ENCODE assay signal across 10 mouse cellular contexts in genomic region chr17:63008277-63008676, GRCm38 (mm10).
A peak's percentile ranks its signal among the peaks of the same experiment; 100 is the strongest.
DNase-seq lines count a peak whose midpoint lies in the region; ATAC-seq and TF ChIP-seq lines count a peak whose summit lies in the region.
"Had no signal": no experiment of that assay in that cellular context is flagged by ENCODE, and none has a peak within 500 bp of the region (broad histone marks: within the 10 kb centered on the region; RNA-seq: fewer than 3 reads in every experiment).

No protein-coding gene starts in this region.

- H3K9ac ChIP-seq in intestine, embryonic 14.5 days (ENCODE audit: low read length) = no peak overlapping the region
- H3K9ac ChIP-seq in intestine, postnatal 0 days (ENCODE audit: low read depth, low read length) = no peak overlapping the region
- H3K9ac ChIP-seq in limb, embryonic 12.5 days (replicated peaks) = no peak overlapping the region

- DNase-seq in intestine, embryonic 14.5 days (ENCODE audit: low spot score) = peak; percentile 75
- peak; percentile 62 for DNase-seq in embryo, embryonic 11 days
- peak; percentile 1 for DNase-seq in spleen, adult 12 weeks (ENCODE audit: low spot score)
- no peak for DNase-seq in testis, postnatal 10 days (ENCODE audit: low spot score)
- DNase-seq in thymus, postnatal 14 days = no peak
- DNase-seq in right cerebral cortex, postnatal 14 days = no peak
- DNase-seq: kidney, adult 11 months; lung, postnatal 14 days had no signal

- no peaks in the 10 kb centered on the region for H3K36me3 ChIP-seq in intestine, embryonic 14.5 days (ENCODE audit: control insufficient read depth, insufficient read depth, low read length)
- no peaks in the 10 kb centered on the region for H3K36me3 ChIP-seq in intestine, postnatal 0 days (ENCODE audit: control insufficient read depth, insufficient read depth)
- no peaks in the 10 kb centered on the region for H3K36me3 ChIP-seq in limb, embryonic 12.5 days

- H3K4me3 ChIP-seq in intestine, embryonic 14.5 days (ENCODE audit: low read depth, low read length) = no peak overlapping the region
- no peak overlapping the region for H3K4me3 ChIP-seq in intestine, postnatal 0 days (ENCODE audit: low read depth, low read length)
- no peak overlapping the region for H3K4me3 ChIP-seq in limb, embryonic 12.5 days (replicated peaks)

- no peaks in the 10 kb centered on the region for H3K9me3 ChIP-seq in intestine, embryonic 14.5 days (ENCODE audit: control insufficient read depth, low read length)
- no peaks in the 10 kb centered on the region for H3K9me3 ChIP-seq in intestine, postnatal 0 days (ENCODE audit: control insufficient read depth)
- H3K9me3 ChIP-seq in limb, embryonic 12.5 days = no peaks in the 10 kb centered on the region

- peaks cover 35% of the 10 kb centered on the region; the same call in 1 of the 2 replicates for H3K4me1 ChIP-seq in intestine, embryonic 14.5 days (replicated peaks; ENCODE audit: control insufficient read depth, insufficient read depth, low read length)
- H3K4me1 ChIP-seq in intestine, postnatal 0 days (replicated peaks; ENCODE audit: control insufficient read depth, insufficient read depth, low read length) = no peaks in the 10 kb centered on the region
- peaks cover 30% of the 10 kb centered on the region for H3K4me1 ChIP-seq in limb, embryonic 12.5 days (replicated peaks)

- no peaks in the 10 kb centered on the region for H3K27me3 ChIP-seq in intestine, embryonic 14.5 days (replicated peaks; ENCODE audit: control insufficient read depth, insufficient read depth, low read length)
- H3K27me3 ChIP-seq in intestine, postnatal 0 days (replicated peaks; ENCODE audit: control insufficient read depth, insufficient read depth, low read length) = no peaks in the 10 kb centered on the region
- H3K27me3 ChIP-seq in limb, embryonic 12.5 days = no peaks in the 10 kb centered on the region

- H3K4me2 ChIP-seq in intestine, embryonic 14.5 days (ENCODE audit: low read length) = no peak overlapping the region
- H3K4me2 ChIP-seq in intestine, postnatal 0 days (replicated peaks; ENCODE audit: low read depth) = no peak overlapping the region
- H3K4me2 ChIP-seq in limb, embryonic 12.5 days = peak overlapping the region; percentile 24; the same call in 1 of the 2 replicates

- WGBS in intestine, embryonic 14.5 days = 21% methylated on average over 5 of the region's 5 CpGs
- WGBS in intestine, postnatal 0 days = 58% methylated on average over 5 of the region's 5 CpGs
- WGBS in limb, embryonic 12.5 days = 25% methylated on average over 5 of the region's 5 CpGs

- H3K27ac ChIP-seq in intestine, embryonic 14.5 days (ENCODE audit: low read depth) = peak overlapping the region; percentile 62; the same call in 1 of the 2 replicates
- H3K27ac ChIP-seq in intestine, postnatal 0 days (ENCODE audit: low read depth, low read length) = no peak overlapping the region
- H3K27ac ChIP-seq in limb, embryonic 12.5 days = no peak overlapping the region; the same call in 1 of the 2 replicates

- peak; percentile 73 for ATAC-seq in intestine, embryonic 14.5 days (replicated peaks; ENCODE audit: low FRiP score, low TSS enrichment, low read depth)
- no peak for ATAC-seq in intestine, postnatal 0 days
- 0 out of 2 replicates have a peak, but pooled peaks have one; percentile 49 for ATAC-seq in limb, embryonic 12.5 days (ENCODE audit: insufficient number of reproducible peaks, insufficient read depth, low FRiP score, low TSS enrichment, low read depth)

- TF ChIP-seq CTCF in intestine, postnatal 0 days (IDR thresholded peaks at IDR 0.05; ENCODE audit: low read depth) = no peak

Comparison
In these comparisons a context has a peak if more than half of its experiments do, and no peak if none do; other contexts are left out.
1. DNase-seq: peak in intestine, embryonic 14.5 days (single experiment), embryo, embryonic 11 days (single experiment) and spleen, adult 12 weeks (single experiment); none in testis, postnatal 10 days (single experiment), thymus, postnatal 14 days (single experiment) and right cerebral cortex, postnatal 14 days (single experiment).